9 mouse cellular contexts compared by ENCODE assay signal in the genomic region with DNA sequence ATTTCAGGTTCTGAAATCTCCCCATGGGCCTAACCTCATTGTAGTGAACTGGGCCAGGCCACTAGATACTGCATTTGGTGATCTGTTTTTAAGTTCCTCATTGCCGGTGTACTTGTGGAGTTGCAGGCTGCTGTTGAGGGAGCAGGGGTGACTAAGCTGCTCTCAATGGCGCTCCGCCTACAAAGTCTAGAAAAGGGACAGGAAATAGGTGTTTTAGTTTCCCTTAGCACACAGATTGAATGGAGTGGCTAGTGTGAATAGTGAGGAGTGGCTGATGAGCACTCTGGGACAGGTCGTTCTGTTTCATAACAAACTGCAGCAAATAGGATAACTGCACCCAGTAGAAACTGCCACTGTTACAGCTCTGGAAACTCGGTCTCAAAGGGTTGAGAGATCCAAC. TPM values are rescaled to one million over a fixed set of nuclear protein-coding genes. Genes with fewer than 3 reads are reported as not detected.
DNase-seq lines count a peak whose midpoint lies in the region; ATAC-seq lines count a peak whose summit lies in the region.
"Had no signal": no experiment of that assay in that cellular context is flagged by ENCODE, and none has a peak within 500 bp of the region (broad histone marks: within the 10 kb centered on the region; RNA-seq: fewer than 3 reads in every experiment).

No protein-coding gene starts in this region.

- H3K27ac ChIP-seq in forebrain, embryonic 10.5 days = no peak overlapping the region

- H3K9me3 ChIP-seq in forebrain, embryonic 10.5 days = no peaks in the 10 kb centered on the region

- ATAC-seq in activated CD4-positive, CD25-positive, alpha-beta regulatory T cell, adult 4 months = peak; percentile 90
- ATAC-seq in inflammation-experienced regulatory T-cells, adult 6 months = peak; percentile 92
- peak; percentile 82 for ATAC-seq in monocyte, adult 5-6 weeks (replicated peaks; ENCODE audit: insufficient number of reproducible peaks, low FRiP score, low TSS enrichment, poor library complexity, severe bottlenecking)

- peaks cover 18% of the 10 kb centered on the region for H3K4me1 ChIP-seq in forebrain, embryonic 10.5 days

- peaks cover 41% of the 10 kb centered on the region for H3K27me3 ChIP-seq in forebrain, embryonic 10.5 days (ENCODE audit: poor library complexity, severe bottlenecking)

- H3K36me3 ChIP-seq in forebrain, embryonic 10.5 days (replicated peaks) = no peaks in the 10 kb centered on the region

- DNase-seq in CD8-positive naive resting alpha-beta T cell, adult 2 months (ENCODE audit: low read depth in 2 of 2, low spot score in 2 of 2) = peak; percentile 11 to 19
- DNase-seq in forebrain, embryonic 10.5 days (ENCODE audit: extremely low spot score, low spot score) = no peak
- DNase-seq in right cerebral cortex, postnatal 36 days (ENCODE audit: low spot score in 2 of 2) = no peak
- no peak for DNase-seq in kidney, postnatal 4 days
- DNase-seq: adrenal gland, postnatal 25 days had no signal

- H3K4me3 ChIP-seq in forebrain, embryonic 10.5 days = no peak overlapping the region
- H3K4me3 ChIP-seq: myocyte had no signal

- 79% methylated on average over 5 of the region's 5 CpGs for WGBS in forebrain, embryonic 10.5 days

RNA-seq across cellular contexts. Expression of gene Elmo1, which starts 30.3 kb away (rescaled TPM):
- polyA plus RNA-seq in activated CD4-positive, CD25-positive, alpha-beta regulatory T cell, adult 4 months (2017; shearing (Covaris generic)) = 100 to 1,000 TPM in 1 of 2 experiments, 10 to 100 TPM in 1; 81.7 to 103 TPM
- polyA plus RNA-seq in inflammation-experienced regulatory T-cells, adult 6 months (2017; shearing (Covaris generic)) = 100 to 1,000 TPM in 2 of 3 experiments, 10 to 100 TPM in 1; 94.0 to 116 (median 111) TPM
- 61.8 to 124 TPM (median 71.9 TPM) in 3 replicates for total RNA-seq in monocyte, adult 5-6 weeks (2017)
- polyA plus RNA-seq in forebrain, embryonic 10.5 days (2016; fragmentation: Nextera tagmentation; extraction: Ambion mirVana) = 8.9 and 9.4 TPM in 2 replicates

Comparison
In these comparisons a context has a peak if more than half of its experiments do, and no peak if none do; other contexts are left out.
1. DNase-seq: peak in CD8-positive naive resting alpha-beta T cell, adult 2 months (2 of 2); none in forebrain, embryonic 10.5 days (single experiment), right cerebral cortex, postnatal 36 days (0 of 2) and kidney, postnatal 4 days (0 of 2).
2. Peak in every context shown above with its lines, with median percentiles within 50 percentile points of each other: ATAC-seq.